Mouse (Mus musculus) hindbrain, embryonic 12.5 days (tissue): ENCODE measurements around the gene Fkbp7. TPM values are rescaled to one million over a fixed set of nuclear protein-coding genes. Genes with fewer than 3 reads are reported as not detected.

Experiments
- ATAC-seq: fragments of 200-750 bp; cut with Nextera tagmentation; 2 replicates; pipeline ENCODE4 v1.8.0; 2017; ENCODE audit warnings: moderate TSS enrichment; ENCODE audit not compliant: low FRiP score
- H3K27ac ChIP-seq: fragments of 300-500 bp; sonication (generic); 2 replicates; pipeline ENCODE4 v1.5.1; 2016; ENCODE audit warnings: mild to moderate bottlenecking
- H3K27me3 ChIP-seq: fragments of 300-500 bp; sonication (generic); 2 replicates; pipeline ENCODE4 v1.6.1; 2016; ENCODE audit warnings: mild to moderate bottlenecking
- H3K36me3 ChIP-seq: fragments of 300-500 bp; sonication (generic); 2 replicates; pipeline ENCODE4 v1.6.1; 2016; ENCODE audit warnings: mild to moderate bottlenecking
- H3K4me1 ChIP-seq: fragments of 300-500 bp; sonication (generic); 2 replicates; pipeline ENCODE4 v1.6.1; 2016
- H3K4me2 ChIP-seq: fragments of 300-500 bp; sonication (generic); replicated peaks from 2 replicates; pipeline ENCODE4 v1.6.1; 2016; ENCODE audit warnings: mild to moderate bottlenecking
- H3K4me3 ChIP-seq: fragments of 300-500 bp; sonication (generic); 2 replicates; pipeline ENCODE4 v1.5.1; 2016; ENCODE audit warnings: mild to moderate bottlenecking
- H3K9ac ChIP-seq: fragments of 300-500 bp; sonication (generic); 2 replicates; pipeline ENCODE4 v1.6.1; 2016; ENCODE audit warnings: mild to moderate bottlenecking, moderate library complexity
- H3K9me3 ChIP-seq: fragments of 300-500 bp; sonication (generic); replicated peaks from 2 replicates; pipeline ENCODE4 v1.6.1; 2016; ENCODE audit warnings: mild to moderate bottlenecking
- WGBS: fragments of 180-500 bp; shearing (Covaris S2); methylation state at CpG from one replicate; pipeline ENCODE4 v1.1.7; 2016; 5-methylcytosine and 5-hydroxymethylcytosine counted together
- polyA plus RNA-seq: library from polyadenylated mRNA; unstranded; fragments of >200 nt; fragmentation: Nextera tagmentation; extraction: Ambion mirVana; gene quantifications from 2 replicates; pipeline ENCODE4 v1.2.1, GENCODE M21; 2016

Fkbp7 gene
- polyA plus RNA-seq, result 32.6 and 34.9 TPM in 2 replicates

- Histone ChIP-seq H3K9ac (peak within 1 kb of the TSS; percentile 57), H3K4me2 (peak within 1 kb of the TSS; percentile 59), H3K27me3 (no peaks in the 10 kb centered on the region), H3K4me3 (peak within 1 kb of the TSS; percentile 42), H3K9me3 (no peaks in the 10 kb centered on the region), H3K27ac (peak within 1 kb of the TSS; percentile 64), H3K4me1 (peaks cover 18% of the 10 kb centered on the region), H3K36me3 (no peaks in the 10 kb centered on the region)
- 0% methylated on average over 17 of the region's 17 CpGs for WGBS
- ATAC-seq, result peak; percentile 90
Measured at GRCm38 (mm10) chr2:76672966-76673392, at the start of gene Fkbp7. Gene Fkbp7 (minus strand): TSS chr2:76673116.

GRCm38 (mm10) chr2:76719650-76720049 lies 46.7 kb upstream of the Fkbp7 start:
- ATAC-seq, result no peak
- no peak overlapping the region for H3K4me3 ChIP-seq
- WGBS, result 96% methylated on average over 14 of the region's 14 CpGs
- H3K36me3 ChIP-seq, result peaks cover 3% of the 10 kb centered on the region; the same call in 1 of the 2 replicates
- H3K9ac ChIP-seq, result no peak overlapping the region
- no peaks in the 10 kb centered on the region for H3K4me1 ChIP-seq
- no peaks in the 10 kb centered on the region for H3K27me3 ChIP-seq
- H3K4me2 ChIP-seq, result no peak overlapping the region
- H3K9me3 ChIP-seq, result peaks cover 12% of the 10 kb centered on the region
- no peak overlapping the region for H3K27ac ChIP-seq

- no peaks in the 10 kb centered on the region for H3K27me3 ChIP-seq
- no peaks in the 10 kb centered on the region for H3K4me1 ChIP-seq
- 74% methylated on average over 8 of the region's 8 CpGs for WGBS
- peaks cover 15% of the 10 kb centered on the region for H3K36me3 ChIP-seq
- peaks cover 32% of the 10 kb centered on the region for H3K9me3 ChIP-seq
- no peak overlapping the region for H3K27ac ChIP-seq
- H3K4me2 ChIP-seq, result no peak overlapping the region
- H3K9ac ChIP-seq, result no peak overlapping the region
- no peak overlapping the region for H3K4me3 ChIP-seq
- ATAC-seq, result no peak
Measured at GRCm38 (mm10) chr2:76714984-76715383, 42.1 kb upstream of the Fkbp7 start.

- Histone ChIP-seq H3K27ac (no peak overlapping the region), H3K4me1 (no peaks in the 10 kb centered on the region), H3K9ac (no peak overlapping the region), H3K27me3 (no peaks in the 10 kb centered on the region), H3K4me2 (no peak overlapping the region), H3K9me3 (peaks cover 27% of the 10 kb centered on the region; the same call in 1 of the 2 replicates), H3K36me3 (peaks cover 22% of the 10 kb centered on the region), H3K4me3 (no peak overlapping the region)
- 91% methylated on average over 3 of the region's 3 CpGs for WGBS
- ATAC-seq, result no peak
Measured at GRCm38 (mm10) chr2:76708512-76708911, 35.6 kb upstream of the Fkbp7 start.

GRCm38 (mm10) chr2:76705655-76706054 lies 32.7 kb upstream of the Fkbp7 start:
- H3K9ac ChIP-seq, result no peak overlapping the region
- ATAC-seq, result no peak
- peaks cover 16% of the 10 kb centered on the region for H3K36me3 ChIP-seq
- WGBS, result 95% methylated on average over 13 of the region's 13 CpGs
- no peak overlapping the region for H3K4me3 ChIP-seq
- H3K27me3 ChIP-seq, result no peaks in the 10 kb centered on the region
- no peaks in the 10 kb centered on the region for H3K4me1 ChIP-seq
- no peak overlapping the region for H3K27ac ChIP-seq
- H3K4me2 ChIP-seq, result no peak overlapping the region
- H3K9me3 ChIP-seq, result peaks cover 8% of the 10 kb centered on the region; the same call in 1 of the 2 replicates

- no peak overlapping the region for H3K27ac ChIP-seq
- no peaks in the 10 kb centered on the region for H3K4me1 ChIP-seq
- no peak overlapping the region for H3K4me3 ChIP-seq
- H3K9me3 ChIP-seq, result no peaks in the 10 kb centered on the region
- WGBS, result 79% methylated on average over 5 of the region's 5 CpGs
- no peak for ATAC-seq
- H3K4me2 ChIP-seq, result no peak overlapping the region
- H3K9ac ChIP-seq, result no peak overlapping the region
- H3K36me3 ChIP-seq, result peaks cover 4% of the 10 kb centered on the region; the same call in 1 of the 2 replicates
- no peaks in the 10 kb centered on the region for H3K27me3 ChIP-seq
Measured at GRCm38 (mm10) chr2:76702751-76703150, 29.8 kb upstream of the Fkbp7 start.

- ATAC-seq, result no peak
- H3K36me3 ChIP-seq, result peaks cover 9% of the 10 kb centered on the region
- H3K27me3 ChIP-seq, result no peaks in the 10 kb centered on the region
Measured at GRCm38 (mm10) chr2:76702188-76702587, 29.3 kb upstream of the Fkbp7 start.

GRCm38 (mm10) chr2:76695290-76695689 lies 22.4 kb upstream of the Fkbp7 start:
- ATAC-seq, result no peak
- WGBS, result 87% methylated on average over 6 of the region's 6 CpGs
- H3K4me3 ChIP-seq, result no peak overlapping the region
- H3K4me1 ChIP-seq, result no peaks in the 10 kb centered on the region
- H3K9ac ChIP-seq, result no peak overlapping the region
- H3K36me3 ChIP-seq, result peaks cover 57% of the 10 kb centered on the region
- H3K4me2 ChIP-seq, result no peak overlapping the region
- no peaks in the 10 kb centered on the region for H3K9me3 ChIP-seq
- no peaks in the 10 kb centered on the region for H3K27me3 ChIP-seq
- no peak overlapping the region for H3K27ac ChIP-seq

More at GRCm38 (mm10) chr2:76702188-76702587, 29.3 kb upstream of the Fkbp7 start:
- H3K4me1 ChIP-seq, result no peaks in the 10 kb centered on the region
- H3K27ac ChIP-seq, result no peak overlapping the region
- no peaks in the 10 kb centered on the region for H3K9me3 ChIP-seq
- H3K4me2 ChIP-seq, result no peak overlapping the region
- no peak overlapping the region for H3K9ac ChIP-seq
- H3K4me3 ChIP-seq, result no peak overlapping the region
- 82% methylated on average over 3 of the region's 3 CpGs for WGBS

- no peak overlapping the region for H3K4me2 ChIP-seq
- H3K27me3 ChIP-seq, result no peaks in the 10 kb centered on the region
- H3K27ac ChIP-seq, result no peak overlapping the region
- H3K4me3 ChIP-seq, result no peak overlapping the region
- no peaks in the 10 kb centered on the region for H3K9me3 ChIP-seq
- ATAC-seq, result no peak
- WGBS, result 81% methylated on average over 5 of the region's 5 CpGs
- peaks cover 58% of the 10 kb centered on the region for H3K36me3 ChIP-seq
- no peak overlapping the region for H3K9ac ChIP-seq
- H3K4me1 ChIP-seq, result no peaks in the 10 kb centered on the region
Measured at GRCm38 (mm10) chr2:76693765-76694164, 20.8 kb upstream of the Fkbp7 start.

GRCm38 (mm10) chr2:76690436-76691204 lies 17.7 kb upstream of the Fkbp7 start:
- 86% methylated on average over 12 of the region's 12 CpGs for WGBS
- no peak overlapping the region for H3K27ac ChIP-seq
- ATAC-seq, result no peak
- H3K9me3 ChIP-seq, result no peaks in the 10 kb centered on the region
- H3K27me3 ChIP-seq, result no peaks in the 10 kb centered on the region
- H3K4me1 ChIP-seq, result no peaks in the 10 kb centered on the region
- no peak overlapping the region for H3K9ac ChIP-seq
- no peak overlapping the region for H3K4me2 ChIP-seq
- no peak overlapping the region for H3K4me3 ChIP-seq
- H3K36me3 ChIP-seq, result peaks cover 76% of the 10 kb centered on the region

- 73% methylated on average over 7 of the region's 7 CpGs for WGBS
- H3K36me3 ChIP-seq, result peaks cover 72% of the 10 kb centered on the region
Measured at GRCm38 (mm10) chr2:76688162-76688561, 15.2 kb upstream of the Fkbp7 start.

GRCm38 (mm10) chr2:76687608-76688007 lies 14.7 kb upstream of the Fkbp7 start:
- no peak for ATAC-seq
- WGBS, result 86% methylated on average over 3 of the region's 3 CpGs
- Histone ChIP-seq H3K4me3 (no peak overlapping the region), H3K4me2 (no peak overlapping the region), H3K9me3 (no peaks in the 10 kb centered on the region), H3K9ac (no peak overlapping the region), H3K36me3 (peaks cover 72% of the 10 kb centered on the region), H3K4me1 (no peaks in the 10 kb centered on the region), H3K27ac (no peak overlapping the region), H3K27me3 (no peaks in the 10 kb centered on the region)

More at GRCm38 (mm10) chr2:76688162-76688561, 15.2 kb upstream of the Fkbp7 start:
- Histone ChIP-seq H3K9me3 (no peaks in the 10 kb centered on the region), H3K4me3 (no peak overlapping the region), H3K27me3 (no peaks in the 10 kb centered on the region), H3K9ac (no peak overlapping the region), H3K27ac (no peak overlapping the region), H3K4me2 (no peak overlapping the region), H3K4me1 (no peaks in the 10 kb centered on the region)
- no peak for ATAC-seq

GRCm38 (mm10) chr2:76686986-76687385 lies 14.1 kb upstream of the Fkbp7 start:
- Histone ChIP-seq H3K9me3 (no peaks in the 10 kb centered on the region), H3K36me3 (peaks cover 70% of the 10 kb centered on the region), H3K27ac (no peak overlapping the region), H3K9ac (no peak overlapping the region), H3K4me1 (no peaks in the 10 kb centered on the region), H3K4me3 (no peak overlapping the region), H3K4me2 (no peak overlapping the region), H3K27me3 (no peaks in the 10 kb centered on the region)
- 98% methylated on average over 3 of the region's 3 CpGs for WGBS
- no peak for ATAC-seq
